Mouse (Mus musculus): ENCODE results near the gene Ttn. TPM values are rescaled to one million over a fixed set of nuclear protein-coding genes. Genes with fewer than 3 reads are reported as not detected.
"Not testable (repeated sequence)": the region's sequence is repeated elsewhere in the genome, so short reads cannot be mapped to it uniquely, and the experiment has no call there.

The Ttn gene
- polyA plus RNA-seq (2015; fragmentation: Nextera tagmentation; extraction: Ambion mirVana): 0.40 and 1.0 TPM in 2 replicates

- Histone ChIP-seq H3K4me2 (no peak within 1 kb of the TSS), H3K36me3 (replicated peaks) (no peaks in the 10 kb centered on the region), H3K9me3 (no peaks in the 10 kb centered on the region), H3K9ac (no peak within 1 kb of the TSS), H3K27me3 (replicated peaks) (no peaks in the 10 kb centered on the region), H3K27ac (no peak within 1 kb of the TSS), H3K4me3 (no peak within 1 kb of the TSS), H3K4me1 (no peaks in the 10 kb centered on the region)
- no peak for ATAC-seq (replicated peaks)
- 86% methylated on average over 18 of the region's 18 CpGs for WGBS
Measured at GRCm38 (mm10) chr2:76982391-76983145, at the start of gene Ttn. Gene Ttn (minus strand): TSS chr2:76982547.

GRCm38 (mm10) chr2:77020649-77021048 is 38.3 kb upstream of the Ttn start:
- H3K4me3 ChIP-seq: no peak overlapping the region
- no peaks in the 10 kb centered on the region for H3K9me3 ChIP-seq
- no peak overlapping the region for H3K9ac ChIP-seq
- 83% methylated on average over 2 of the region's 2 CpGs for WGBS
- no peak overlapping the region for H3K4me2 ChIP-seq
- ATAC-seq (replicated peaks): no peak
- H3K36me3 ChIP-seq (replicated peaks): no peaks in the 10 kb centered on the region
- no peaks in the 10 kb centered on the region for H3K4me1 ChIP-seq
- H3K27ac ChIP-seq: no peak overlapping the region
- no peaks in the 10 kb centered on the region for H3K27me3 ChIP-seq (replicated peaks)

GRCm38 (mm10) chr2:77017735-77018134 is 35.4 kb upstream of the Ttn start:
- H3K9ac ChIP-seq: no peak overlapping the region
- no peaks in the 10 kb centered on the region for H3K4me1 ChIP-seq
- WGBS: 70% methylated on average over 4 of the region's 4 CpGs
- no peak for ATAC-seq (replicated peaks)
- no peaks in the 10 kb centered on the region for H3K27me3 ChIP-seq (replicated peaks)
- no peak overlapping the region for H3K27ac ChIP-seq
- H3K9me3 ChIP-seq: no peaks in the 10 kb centered on the region
- H3K4me3 ChIP-seq: no peak overlapping the region
- no peaks in the 10 kb centered on the region for H3K36me3 ChIP-seq (replicated peaks)
- H3K4me2 ChIP-seq: no peak overlapping the region

- not testable (repeated sequence) for H3K4me2 ChIP-seq; H3K4me1 ChIP-seq; ATAC-seq (replicated peaks); H3K27ac ChIP-seq; H3K9me3 ChIP-seq; H3K27me3 ChIP-seq (replicated peaks); H3K9ac ChIP-seq; H3K4me3 ChIP-seq; H3K36me3 ChIP-seq (replicated peaks)
- 87% methylated on average over 6 of the region's 6 CpGs for WGBS
Measured at GRCm38 (mm10) chr2:77013449-77013848, 31.1 kb upstream of the Ttn start.

GRCm38 (mm10) chr2:77011981-77012380 is 29.6 kb upstream of the Ttn start:
- no peaks in the 10 kb centered on the region for H3K27me3 ChIP-seq (replicated peaks)
- WGBS: 72% methylated on average over 5 of the region's 5 CpGs
- no peak for ATAC-seq (replicated peaks)
- H3K4me3 ChIP-seq: no peak overlapping the region
- no peaks in the 10 kb centered on the region for H3K9me3 ChIP-seq
- peaks cover 2% of the 10 kb centered on the region; the same call in 1 of the 2 replicates for H3K4me1 ChIP-seq
- no peak overlapping the region for H3K4me2 ChIP-seq
- H3K27ac ChIP-seq: no peak overlapping the region
- H3K9ac ChIP-seq: no peak overlapping the region
- no peaks in the 10 kb centered on the region for H3K36me3 ChIP-seq (replicated peaks)

GRCm38 (mm10) chr2:77007015-77007414 is 24.7 kb upstream of the Ttn start:
- peak; percentile 62; the same call in 1 of the 2 replicates for ATAC-seq (replicated peaks)
- Histone ChIP-seq H3K27ac (no peak overlapping the region), H3K36me3 (replicated peaks) (no peaks in the 10 kb centered on the region), H3K4me1 (peaks cover 5% of the 10 kb centered on the region), H3K4me3 (no peak overlapping the region), H3K9ac (no peak overlapping the region), H3K27me3 (replicated peaks) (no peaks in the 10 kb centered on the region), H3K4me2 (no peak overlapping the region), H3K9me3 (no peaks in the 10 kb centered on the region)
- WGBS: 46% methylated on average over 7 of the region's 7 CpGs

GRCm38 (mm10) chr2:77003148-77003547 is 20.8 kb upstream of the Ttn start:
- H3K27ac ChIP-seq: no peak overlapping the region
- no peak for ATAC-seq (replicated peaks)
- H3K36me3 ChIP-seq (replicated peaks): no peaks in the 10 kb centered on the region
- peaks cover 5% of the 10 kb centered on the region for H3K4me1 ChIP-seq
- no peaks in the 10 kb centered on the region for H3K27me3 ChIP-seq (replicated peaks)
- no peak overlapping the region for H3K9ac ChIP-seq
- H3K4me3 ChIP-seq: no peak overlapping the region
- no peak overlapping the region for H3K4me2 ChIP-seq
- 52% methylated on average over 2 of the region's 2 CpGs for WGBS
- no peaks in the 10 kb centered on the region for H3K9me3 ChIP-seq

GRCm38 (mm10) chr2:76998351-76998750 is 16.0 kb upstream of the Ttn start:
- Histone ChIP-seq H3K27me3 (replicated peaks) (no peaks in the 10 kb centered on the region), H3K9me3 (no peaks in the 10 kb centered on the region), H3K4me1 (no peaks in the 10 kb centered on the region), H3K27ac (no peak overlapping the region), H3K9ac (no peak overlapping the region), H3K4me2 (no peak overlapping the region), H3K4me3 (no peak overlapping the region), H3K36me3 (replicated peaks) (no peaks in the 10 kb centered on the region)
- no peak for ATAC-seq (replicated peaks)
- 72% methylated on average over 5 of the region's 5 CpGs for WGBS

GRCm38 (mm10) chr2:76992493-76993201 is 10.3 kb upstream of the Ttn start:
- 82% methylated on average over 5 of the region's 5 CpGs for WGBS
- Histone ChIP-seq H3K9ac (no peak overlapping the region), H3K27me3 (replicated peaks) (no peaks in the 10 kb centered on the region), H3K4me2 (no peak overlapping the region), H3K36me3 (replicated peaks) (no peaks in the 10 kb centered on the region), H3K4me3 (no peak overlapping the region), H3K9me3 (no peaks in the 10 kb centered on the region), H3K27ac (no peak overlapping the region), H3K4me1 (no peaks in the 10 kb centered on the region)
- ATAC-seq (replicated peaks): no peak

GRCm38 (mm10) chr2:76987317-76987716 is 5.0 kb upstream of the Ttn start:
- ATAC-seq (replicated peaks): no peak
- H3K27me3 ChIP-seq (replicated peaks): no peaks in the 10 kb centered on the region
- H3K9me3 ChIP-seq: no peaks in the 10 kb centered on the region
- no peaks in the 10 kb centered on the region for H3K36me3 ChIP-seq (replicated peaks)
- H3K4me1 ChIP-seq: no peaks in the 10 kb centered on the region
- no peak overlapping the region for H3K27ac ChIP-seq
- 92% methylated on average over 4 of the region's 4 CpGs for WGBS
- H3K4me3 ChIP-seq: no peak overlapping the region
- no peak overlapping the region for H3K9ac ChIP-seq
- no peak overlapping the region for H3K4me2 ChIP-seq

GRCm38 (mm10) chr2:76984384-76984783 is 2.0 kb upstream of the Ttn start:
- Histone ChIP-seq H3K27me3 (replicated peaks) (no peaks in the 10 kb centered on the region), H3K9ac (no peak overlapping the region), H3K9me3 (no peaks in the 10 kb centered on the region), H3K4me2 (no peak overlapping the region), H3K4me1 (no peaks in the 10 kb centered on the region), H3K36me3 (replicated peaks) (no peaks in the 10 kb centered on the region), H3K4me3 (no peak overlapping the region), H3K27ac (no peak overlapping the region)
- whole genome bisulfite sequencing: 67% methylated on average over 5 of the region's 5 CpGs
- ATAC-seq (replicated peaks): peak; percentile 50; the same call in 1 of the 2 replicates

GRCm38 (mm10) chr2:76983601-76984000 is 1.3 kb upstream of the Ttn start:
- no peaks in the 10 kb centered on the region for H3K36me3 ChIP-seq (replicated peaks)
- no peak overlapping the region for H3K4me2 ChIP-seq
- no peak overlapping the region for H3K4me3 ChIP-seq
- H3K27me3 ChIP-seq (replicated peaks): no peaks in the 10 kb centered on the region
- no peaks in the 10 kb centered on the region for H3K4me1 ChIP-seq
- H3K9me3 ChIP-seq: no peaks in the 10 kb centered on the region
- no peak overlapping the region for H3K9ac ChIP-seq
- 63% methylated on average over 5 of the region's 5 CpGs for WGBS
- H3K27ac ChIP-seq: no peak overlapping the region
- ATAC-seq (replicated peaks): no peak

- Histone ChIP-seq H3K36me3 (replicated peaks) (no peaks in the 10 kb centered on the region), H3K4me2 (no peak overlapping the region), H3K9ac (no peak overlapping the region), H3K27me3 (replicated peaks) (no peaks in the 10 kb centered on the region), H3K27ac (no peak overlapping the region), H3K4me1 (no peaks in the 10 kb centered on the region), H3K4me3 (no peak overlapping the region), H3K9me3 (no peaks in the 10 kb centered on the region)
- ATAC-seq (replicated peaks): no peak
- 72% methylated on average over 5 of the region's 5 CpGs for WGBS
Measured at GRCm38 (mm10) chr2:76981717-76982116, 630 bp downstream of the Ttn start.
